Mouse (Mus musculus): Measurements from ENCODE around the gene Hist1h2ah.
"Not testable (repeated sequence)": the region's sequence is repeated elsewhere in the genome, so short reads cannot be mapped to it uniquely, and the experiment has no call there.

- TF ChIP-seq POLR2A (IDR thresholded peaks at IDR 0.05; ENCODE audit: low read depth, low read length) = peak; percentile 71; the same call in 1 of the 2 replicates
- TF ChIP-seq SMC3 (IDR thresholded peaks at IDR 0.05; ENCODE audit: low read depth, low read length); ETS1 (conservative IDR thresholded peaks at IDR 0.05; ENCODE audit: low read depth, low read length); ELF1 (IDR thresholded peaks at IDR 0.05; ENCODE audit: low read depth, low read length); EP300 (IDR thresholded peaks at IDR 0.05; ENCODE audit: low read length); CTCF (conservative IDR thresholded peaks at IDR 0.05 in 1 of 2, IDR thresholded peaks at IDR 0.05 in 1 of 2; ENCODE audit: low read depth in 2 of 2, low read length in 2 of 2); MAZ (IDR thresholded peaks at IDR 0.05; ENCODE audit: low read depth, low read length): not testable (repeated sequence)
- TF ChIP-seq CHD2 (IDR thresholded peaks at IDR 0.05; ENCODE audit: low read length) = peak; percentile 96
These were observed 7.5 kb upstream of the Hist1h2ah start, which contains the start of the genes Hist1h2ag and Hist1h2bj for GRCm38 (mm10) chr13:22042568-22043502.
